Mouse (Mus musculus): ENCODE measurements around the gene Ifnk. TPM values are rescaled to one million over a fixed set of nuclear protein-coding genes. Genes with fewer than 3 reads are reported as not detected.

The Ifnk gene
- polyA plus RNA-seq, 1 experiment from 2014 or later: 0.13 TPM

DNA sequence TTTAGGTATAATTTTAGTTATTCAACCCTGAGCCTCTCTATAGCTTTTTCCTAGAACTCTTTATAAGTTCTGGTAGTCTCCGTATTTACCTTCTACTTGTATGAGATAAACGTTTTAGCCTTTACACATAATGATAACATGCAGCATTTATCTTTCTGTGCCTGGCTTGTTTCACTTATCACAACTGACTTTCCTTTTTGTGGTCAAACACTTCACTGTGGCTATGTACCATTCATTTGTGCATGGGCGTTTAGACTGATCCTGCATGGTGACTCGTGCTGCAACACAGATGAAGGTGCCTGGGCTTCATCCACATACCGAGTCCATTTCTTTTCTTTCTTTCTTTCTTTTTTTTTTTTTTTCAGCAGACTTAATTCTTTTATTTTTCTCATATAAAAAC is 49.8 kb downstream of the Ifnk start:
- Histone ChIP-seq H3K4me3 (replicated peaks) (no peak overlapping the region), H3K9me3 (replicated peaks) (no peaks in the 10 kb centered on the region), H3K4me1 (replicated peaks) (no peaks in the 10 kb centered on the region), H3K4me2 (no peak overlapping the region), H3K27me3 (no peaks in the 10 kb centered on the region), H3K27ac (no peak overlapping the region), H3K9ac (no peak overlapping the region), H3K36me3 (peaks cover 3% of the 10 kb centered on the region; the same call in 1 of the 2 replicates)
- ATAC-seq (ENCODE audit: low read depth) (peak; percentile 69), DNase-seq (no peak)
- whole genome bisulfite sequencing (ENCODE audit: insufficient replicate concordance): 25% methylated on average over 5 of the region's 5 CpGs

Other genes with a start within 250 kb of the Ifnk start
- 4.2 and 4.9 TPM in 2 replicates for gene Mob3b, start 5.4 kb downstream of the Ifnk start, polyA plus RNA-seq (2015; fragmentation: Nextera tagmentation; extraction: Ambion mirVana)
- gene C9orf72, start 74.1 kb downstream of the Ifnk start, polyA plus RNA-seq (2015; fragmentation: Nextera tagmentation; extraction: Ambion mirVana): 2.7 and 4.1 TPM in 2 replicates

Measured in liver, embryonic 13.5 days (tissue).